Mouse (Mus musculus) hindbrain, embryonic 15.5 days (tissue): ENCODE results near the gene Sobp. TPM values are rescaled to one million over a fixed set of nuclear protein-coding genes. Genes with fewer than 3 reads are reported as not detected.
A peak's percentile ranks its signal among the peaks of the same experiment; 100 is the strongest.

Source experiments
- ATAC-seq: fragments of 200-750 bp; cut with Nextera tagmentation; 2 replicates; pipeline ENCODE4 v1.8.0; 2017; ENCODE audit warnings: low read depth, moderate number of reproducible peaks, moderate TSS enrichment; ENCODE audit not compliant: low FRiP score
- H3K27ac ChIP-seq: fragments of 300-500 bp; sonication (generic); replicated peaks from 2 replicates; pipeline ENCODE4 v1.5.1; 2015; ENCODE audit warnings: mild to moderate bottlenecking, inconsistent platforms
- H3K27me3 ChIP-seq: fragments of 300-500 bp; sonication (generic); 2 replicates; pipeline ENCODE4 v1.6.1; 2015; ENCODE audit warnings: control low read depth, inconsistent platforms
- H3K36me3 ChIP-seq: fragments of 300-500 bp; sonication (generic); 2 replicates; pipeline ENCODE4 v1.6.1; 2015; ENCODE audit warnings: control low read depth, inconsistent platforms
- H3K4me1 ChIP-seq: fragments of 300-500 bp; sonication (generic); replicated peaks from 2 replicates; pipeline ENCODE4 v1.6.1; 2015; ENCODE audit warnings: control low read depth, inconsistent platforms
- H3K4me2 ChIP-seq: fragments of 300-500 bp; sonication (generic); 2 replicates; pipeline ENCODE4 v1.6.1; 2015; ENCODE audit warnings: moderate library complexity, mild to moderate bottlenecking, inconsistent platforms
- H3K4me3 ChIP-seq: fragments of 300-500 bp; sonication (generic); 2 replicates; pipeline ENCODE4 v1.5.1; 2015; ENCODE audit warnings: mild to moderate bottlenecking, inconsistent platforms
- H3K9ac ChIP-seq: fragments of 300-500 bp; sonication (generic); 2 replicates; pipeline ENCODE4 v1.6.1; 2015; ENCODE audit warnings: inconsistent platforms
- H3K9me3 ChIP-seq: fragments of 300-500 bp; sonication (generic); 2 replicates; pipeline ENCODE4 v1.6.1; 2016; ENCODE audit warnings: control low read depth, inconsistent platforms
- WGBS: fragments of 180-500 bp; shearing (Covaris S2); methylation state at CpG from one replicate; pipeline ENCODE4 v1.1.7; 2015; 5-methylcytosine and 5-hydroxymethylcytosine counted together
- polyA plus RNA-seq: library from polyadenylated mRNA; unstranded; fragments of >200 nt; fragmentation: Nextera tagmentation; extraction: Ambion mirVana; gene quantifications from 2 replicates; pipeline ENCODE4 v1.2.1, GENCODE M21; 2015

Gene Sobp
- polyA plus RNA-seq, 1 experiment from 2014 or later = 13.3 TPM

DNA sequence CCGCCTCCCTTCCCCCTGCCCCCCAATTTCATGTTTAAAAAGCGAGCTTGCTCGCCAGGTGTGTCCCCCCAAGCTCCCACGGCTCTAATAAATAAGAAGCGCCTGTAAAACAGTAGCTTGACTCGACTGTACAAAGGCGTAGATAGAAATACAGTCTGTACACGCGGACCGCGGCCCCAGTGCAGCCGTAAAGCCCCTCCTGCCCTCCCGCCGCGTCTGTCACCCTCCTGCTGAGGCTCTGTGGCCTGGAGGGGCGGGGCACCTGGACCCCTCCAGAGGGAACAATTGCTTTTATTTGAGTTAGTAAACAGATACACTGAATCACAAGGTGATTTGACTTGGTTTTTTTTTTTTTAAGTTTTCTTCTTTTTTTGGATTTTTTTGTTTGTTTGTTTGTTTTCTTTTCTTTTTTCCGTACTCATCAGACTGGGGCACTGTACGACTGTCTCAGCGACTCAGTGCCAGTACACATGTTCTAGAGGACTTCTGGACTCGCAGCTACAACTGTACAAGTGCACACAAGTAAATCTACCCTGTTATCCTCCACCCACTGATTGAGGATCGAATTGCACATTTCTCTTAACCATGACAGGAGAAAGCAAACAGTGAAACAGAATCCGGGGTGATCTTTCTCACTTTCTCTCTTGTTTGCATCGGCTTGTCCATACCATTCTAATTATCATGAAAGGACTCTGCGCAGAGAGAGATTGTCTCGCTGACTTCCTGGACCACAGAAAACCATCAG lies 171.4 kb downstream of the Sobp start:
- peak overlapping the region; percentile 51 for H3K4me2 ChIP-seq
- H3K9me3 ChIP-seq = no peaks in the 10 kb centered on the region
- H3K4me3 ChIP-seq = peak overlapping the region; percentile 17; the same call in 1 of the 2 replicates
- H3K4me1 ChIP-seq = peaks cover 9% of the 10 kb centered on the region; the same call in 1 of the 2 replicates
- H3K27ac ChIP-seq = no peak overlapping the region
- 11% methylated on average over 25 of the region's 25 CpGs for WGBS
- no peak overlapping the region for H3K9ac ChIP-seq
- no peaks in the 10 kb centered on the region for H3K27me3 ChIP-seq
- no peaks in the 10 kb centered on the region for H3K36me3 ChIP-seq
- ATAC-seq = no peak

DNA sequence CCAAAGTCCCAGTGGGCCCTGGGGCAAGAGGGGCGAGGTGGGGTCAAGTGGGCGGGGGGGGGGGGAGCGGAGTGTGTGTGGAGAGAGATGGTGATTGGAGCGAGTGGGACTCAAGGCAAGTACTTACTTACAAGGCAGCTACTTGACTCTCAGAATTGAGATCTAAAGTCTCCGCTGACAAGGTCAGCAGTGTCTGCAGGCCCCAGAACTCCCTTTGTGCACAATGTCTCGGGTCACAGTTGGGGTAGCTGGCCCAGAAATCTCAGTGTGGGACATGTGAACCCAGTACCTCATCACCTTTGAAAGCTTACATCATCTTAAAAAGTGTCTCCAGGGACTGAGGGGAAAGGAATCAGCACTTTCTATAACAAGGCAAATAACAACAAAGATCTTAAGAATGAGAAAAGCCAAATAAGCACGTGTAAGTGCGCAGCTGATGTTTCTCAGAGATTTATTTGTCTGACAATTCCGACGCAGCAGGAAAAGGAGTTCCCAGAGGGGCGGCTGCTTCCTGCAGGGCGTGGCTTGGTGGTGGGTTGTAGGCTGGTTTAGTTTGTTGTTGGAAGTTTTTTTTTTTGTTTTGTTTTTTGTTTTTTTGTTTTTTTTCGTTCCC lies 172.2 kb downstream of the Sobp start:
- H3K27ac ChIP-seq = no peak overlapping the region
- H3K9me3 ChIP-seq = no peaks in the 10 kb centered on the region
- no peaks in the 10 kb centered on the region for H3K27me3 ChIP-seq
- no peaks in the 10 kb centered on the region for H3K36me3 ChIP-seq
- ATAC-seq = no peak
- H3K4me1 ChIP-seq = peaks cover 9% of the 10 kb centered on the region; the same call in 1 of the 2 replicates
- WGBS = 10% methylated on average over 13 of the region's 13 CpGs
- no peak overlapping the region for H3K4me3 ChIP-seq
- peak overlapping the region; percentile 51 for H3K4me2 ChIP-seq
- no peak overlapping the region for H3K9ac ChIP-seq

- peaks cover 9% of the 10 kb centered on the region; the same call in 1 of the 2 replicates for H3K4me1 ChIP-seq
- no peaks in the 10 kb centered on the region for H3K36me3 ChIP-seq
- H3K9ac ChIP-seq = no peak overlapping the region
- no peak for ATAC-seq
- H3K9me3 ChIP-seq = no peaks in the 10 kb centered on the region
- H3K27ac ChIP-seq = no peak overlapping the region
- no peak overlapping the region for H3K4me3 ChIP-seq
- H3K27me3 ChIP-seq = no peaks in the 10 kb centered on the region
- H3K4me2 ChIP-seq = no peak overlapping the region
- 66% methylated on average over 3 of the region's 3 CpGs for WGBS
Observed at GRCm38 (mm10) chr10:43001433-43001832, 172.9 kb downstream of the Sobp start.

DNA sequence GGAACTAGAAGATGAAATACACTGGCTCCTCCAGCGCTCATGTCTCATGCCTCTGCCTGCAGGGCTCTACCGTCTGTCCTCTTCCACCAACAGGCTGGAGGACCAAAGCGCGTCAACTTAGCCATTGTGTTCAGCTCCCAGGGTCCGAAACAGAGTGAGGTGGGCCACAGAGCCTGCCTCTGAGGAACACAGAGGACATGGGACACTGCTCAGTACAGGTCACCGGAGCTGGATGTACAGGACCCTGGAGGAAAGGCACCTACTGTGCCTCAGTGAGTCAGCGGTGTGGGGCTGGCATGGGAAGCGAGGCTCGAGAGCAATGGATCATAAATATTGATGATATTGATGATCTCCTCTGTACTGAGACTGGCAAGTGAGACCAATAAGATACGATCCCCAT lies 175.0 kb downstream of the Sobp start:
- Histone ChIP-seq H3K4me2 (no peak overlapping the region), H3K4me3 (no peak overlapping the region), H3K4me1 (peaks cover 17% of the 10 kb centered on the region), H3K9ac (no peak overlapping the region), H3K27ac (no peak overlapping the region), H3K27me3 (no peaks in the 10 kb centered on the region), H3K9me3 (no peaks in the 10 kb centered on the region), H3K36me3 (no peaks in the 10 kb centered on the region)
- peak; percentile 36; the same call in 1 of the 2 replicates for ATAC-seq
- 89% methylated on average over 10 of the region's 10 CpGs for WGBS

DNA sequence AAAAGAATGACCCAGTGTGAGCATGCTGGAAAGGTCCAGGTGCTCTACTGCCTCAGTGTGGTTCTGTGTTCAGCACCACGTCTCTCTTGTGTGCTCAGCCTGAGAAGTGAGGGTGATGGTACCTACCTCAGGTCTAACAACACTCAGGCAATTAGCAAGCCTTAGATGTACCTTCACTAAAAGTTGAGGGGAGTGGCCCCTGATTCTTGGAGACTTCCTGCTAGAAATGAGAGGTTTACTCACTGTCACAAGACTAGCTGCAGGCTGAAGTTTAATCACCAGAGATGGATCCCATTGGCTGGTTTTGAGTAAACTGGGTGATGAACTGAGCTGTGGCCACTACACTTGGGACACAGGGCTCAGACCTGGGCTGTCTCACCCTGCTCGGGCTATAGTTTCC lies 177.1 kb downstream of the Sobp start:
- H3K9ac ChIP-seq = no peak overlapping the region
- no peaks in the 10 kb centered on the region for H3K27me3 ChIP-seq
- H3K4me2 ChIP-seq = no peak overlapping the region
- no peak overlapping the region for H3K27ac ChIP-seq
- peaks cover 13% of the 10 kb centered on the region for H3K4me1 ChIP-seq
- H3K36me3 ChIP-seq = no peaks in the 10 kb centered on the region
- WGBS = 93% methylated on average over 2 of the region's 2 CpGs
- H3K4me3 ChIP-seq = no peak overlapping the region
- no peaks in the 10 kb centered on the region for H3K9me3 ChIP-seq
- ATAC-seq = no peak

GRCm38 (mm10) chr10:42995484-42995895 lies 178.8 kb downstream of the Sobp start:
- H3K9ac ChIP-seq = no peak overlapping the region
- no peak for ATAC-seq
- H3K27ac ChIP-seq = no peak overlapping the region
- H3K27me3 ChIP-seq = no peaks in the 10 kb centered on the region
- H3K4me3 ChIP-seq = no peak overlapping the region
- WGBS = 53% methylated on average over 13 of the region's 13 CpGs
- H3K4me2 ChIP-seq = no peak overlapping the region
- no peaks in the 10 kb centered on the region for H3K36me3 ChIP-seq
- H3K4me1 ChIP-seq = peaks cover 23% of the 10 kb centered on the region
- no peaks in the 10 kb centered on the region for H3K9me3 ChIP-seq

DNA sequence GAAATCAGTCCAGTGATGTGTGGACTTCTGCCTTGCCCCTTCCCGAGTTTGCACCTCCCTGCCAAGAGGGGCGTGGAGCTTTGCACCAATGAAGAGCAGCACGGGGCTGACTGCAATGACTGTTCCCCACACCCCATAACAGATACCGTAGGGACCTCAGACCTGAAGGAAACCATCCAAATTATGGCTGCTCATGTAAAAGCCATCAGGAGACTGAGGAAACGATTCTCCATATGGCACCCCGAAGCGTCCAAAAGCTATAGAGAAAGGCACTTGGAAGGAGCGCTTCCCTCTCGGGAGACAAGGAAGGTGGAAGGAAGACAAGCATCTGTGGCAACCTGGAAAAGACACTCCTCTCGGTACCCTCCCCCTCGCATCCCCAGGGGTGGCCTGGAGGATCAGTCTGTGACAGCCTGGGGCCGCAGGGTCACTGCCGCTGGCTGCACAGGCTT lies 180.0 kb downstream of the Sobp start:
- Histone ChIP-seq H3K9ac (no peak overlapping the region), H3K9me3 (no peaks in the 10 kb centered on the region), H3K4me1 (peaks cover 23% of the 10 kb centered on the region), H3K27ac (no peak overlapping the region), H3K4me3 (no peak overlapping the region), H3K27me3 (no peaks in the 10 kb centered on the region), H3K36me3 (no peaks in the 10 kb centered on the region), H3K4me2 (peak overlapping the region; percentile 35)
- WGBS = 21% methylated on average over 13 of the region's 13 CpGs
- no peak for ATAC-seq

DNA sequence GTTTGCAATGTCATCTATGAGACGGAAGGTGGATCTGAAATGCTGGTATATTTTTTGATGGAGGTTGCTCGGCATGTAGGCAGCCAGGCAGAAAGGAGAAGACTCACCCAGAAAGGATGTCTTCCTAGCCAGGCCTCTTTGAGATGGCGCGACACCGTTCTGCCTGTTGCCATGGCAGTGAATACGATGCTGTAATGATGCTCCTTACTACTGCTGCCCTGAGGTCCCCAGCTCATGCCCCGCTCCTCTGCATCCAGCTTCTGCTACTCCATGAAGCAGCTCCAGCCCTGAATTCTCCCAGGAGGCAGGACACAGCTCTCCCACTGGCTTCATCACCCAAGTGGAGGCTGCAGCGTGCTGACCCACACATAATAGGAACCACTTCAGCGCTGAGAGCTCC lies 183.3 kb downstream of the Sobp start:
- H3K36me3 ChIP-seq = no peaks in the 10 kb centered on the region
- ATAC-seq = peak; percentile 36; the same call in 1 of the 2 replicates
- 35% methylated on average over 9 of the region's 9 CpGs for WGBS
- no peak overlapping the region for H3K4me3 ChIP-seq
- H3K4me2 ChIP-seq = no peak overlapping the region
- H3K27me3 ChIP-seq = no peaks in the 10 kb centered on the region
- H3K4me1 ChIP-seq = peaks cover 25% of the 10 kb centered on the region
- H3K27ac ChIP-seq = no peak overlapping the region
- H3K9me3 ChIP-seq = no peaks in the 10 kb centered on the region
- no peak overlapping the region for H3K9ac ChIP-seq

- no peak overlapping the region for H3K4me2 ChIP-seq
- peaks cover 23% of the 10 kb centered on the region for H3K4me1 ChIP-seq
- no peak overlapping the region for H3K4me3 ChIP-seq
- 30% methylated on average over 6 of the region's 6 CpGs for WGBS
- H3K27ac ChIP-seq = no peak overlapping the region
- ATAC-seq = no peak
- no peaks in the 10 kb centered on the region for H3K27me3 ChIP-seq
- no peaks in the 10 kb centered on the region for H3K36me3 ChIP-seq
- H3K9ac ChIP-seq = no peak overlapping the region
- H3K9me3 ChIP-seq = no peaks in the 10 kb centered on the region
Observed at GRCm38 (mm10) chr10:42989910-42990309, 184.4 kb downstream of the Sobp start.

GRCm38 (mm10) chr10:42988627-42989026 lies 185.7 kb downstream of the Sobp start:
- no peaks in the 10 kb centered on the region for H3K9me3 ChIP-seq
- no peak overlapping the region for H3K4me3 ChIP-seq
- H3K9ac ChIP-seq = no peak overlapping the region
- peaks cover 13% of the 10 kb centered on the region for H3K4me1 ChIP-seq
- H3K27me3 ChIP-seq = no peaks in the 10 kb centered on the region
- WGBS = 63% methylated on average over 15 of the region's 15 CpGs
- H3K36me3 ChIP-seq = no peaks in the 10 kb centered on the region
- no peak overlapping the region for H3K27ac ChIP-seq
- no peak for ATAC-seq
- no peak overlapping the region for H3K4me2 ChIP-seq

- H3K27ac ChIP-seq = no peak overlapping the region
- H3K4me3 ChIP-seq = no peak overlapping the region
- H3K9me3 ChIP-seq = no peaks in the 10 kb centered on the region
- 19% methylated on average over 6 of the region's 6 CpGs for WGBS
- no peak overlapping the region for H3K4me2 ChIP-seq
- peaks cover 13% of the 10 kb centered on the region for H3K4me1 ChIP-seq
- H3K36me3 ChIP-seq = no peaks in the 10 kb centered on the region
- peak; percentile 50; the same call in 1 of the 2 replicates for ATAC-seq
- H3K9ac ChIP-seq = no peak overlapping the region
- H3K27me3 ChIP-seq = no peaks in the 10 kb centered on the region
Observed at GRCm38 (mm10) chr10:42987594-42988052, 186.7 kb downstream of the Sobp start.

DNA sequence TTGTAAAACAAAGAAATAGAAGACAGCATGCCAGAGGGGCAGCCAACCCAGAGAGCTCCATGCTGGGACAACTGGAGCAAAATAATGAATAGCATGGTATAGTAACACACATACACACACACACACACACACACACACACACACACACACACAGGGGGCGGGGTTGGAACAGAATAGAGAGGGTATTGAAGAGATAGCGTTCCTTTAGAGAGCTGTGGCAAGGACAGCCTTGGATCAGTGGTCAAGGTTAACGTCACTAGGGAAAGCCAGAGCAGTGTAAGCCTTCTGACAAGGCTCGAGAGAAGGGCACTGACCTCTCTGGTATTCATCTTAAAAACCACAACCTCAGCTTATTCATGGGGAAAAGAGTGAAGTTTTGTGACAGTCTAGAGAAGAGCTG lies 189.4 kb downstream of the Sobp start:
- Histone ChIP-seq H3K4me2 (no peak overlapping the region), H3K9ac (no peak overlapping the region), H3K36me3 (no peaks in the 10 kb centered on the region), H3K4me3 (no peak overlapping the region), H3K4me1 (0 out of 2 replicates have a peak, but pooled peaks cover 3% of the 10 kb centered on the region), H3K27ac (no peak overlapping the region), H3K27me3 (no peaks in the 10 kb centered on the region), H3K9me3 (no peaks in the 10 kb centered on the region)
- ATAC-seq = no peak
- 45% methylated on average over 4 of the region's 4 CpGs for WGBS
